Mouse (Mus musculus) heart, postnatal 36 days (tissue): ENCODE data around the gene Spata13. TPM values are rescaled to one million over a fixed set of nuclear protein-coding genes. Genes with fewer than 3 reads are reported as not detected.
A peak's percentile ranks its signal among the peaks of the same experiment; 100 is the strongest.

Source experiments
- DNase-seq, 2 experiments: peaks; one replicate each; pipeline ENCODE4 v3.0.0; 2021 to 2022
- intact Hi-C: fragments of 180-260 bp; cut with DNase I; formaldehyde crosslinking; loops from one replicate; pipeline ENCODE4 v1.15.1; 2025
- total RNA-seq, 2 experiments: library from RNA; stranded (reverse); gene quantifications; 2 replicates each; pipeline ENCODE4 v1.2.3; 2021

Spata13 gene
- total RNA-seq, 2 experiments from 2014 or later = 13.5 to 16.4 TPM

DNA sequence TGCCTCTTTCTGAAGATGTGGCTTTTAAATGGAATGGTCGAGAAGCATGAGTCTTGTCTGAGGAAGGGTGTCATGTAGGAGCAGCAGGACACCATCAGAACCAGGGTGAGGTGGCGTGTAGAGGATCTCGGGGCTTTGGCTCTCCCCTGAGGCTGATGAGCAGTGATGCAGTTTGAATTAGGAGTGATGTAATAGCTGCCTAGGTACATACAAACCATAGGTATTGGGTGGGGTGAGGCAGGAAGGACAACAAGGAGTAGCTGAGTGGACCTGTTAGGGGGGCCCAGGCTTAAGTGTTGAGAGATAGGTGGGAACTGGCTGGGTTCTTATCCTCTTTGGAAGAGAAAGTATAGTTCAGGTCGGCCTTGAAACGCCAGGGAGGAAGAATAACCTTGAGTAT lies 106.7 kb downstream of the Spata13 start:
- intact Hi-C loops = no loop called here
- DNase-seq = no peak

DNA sequence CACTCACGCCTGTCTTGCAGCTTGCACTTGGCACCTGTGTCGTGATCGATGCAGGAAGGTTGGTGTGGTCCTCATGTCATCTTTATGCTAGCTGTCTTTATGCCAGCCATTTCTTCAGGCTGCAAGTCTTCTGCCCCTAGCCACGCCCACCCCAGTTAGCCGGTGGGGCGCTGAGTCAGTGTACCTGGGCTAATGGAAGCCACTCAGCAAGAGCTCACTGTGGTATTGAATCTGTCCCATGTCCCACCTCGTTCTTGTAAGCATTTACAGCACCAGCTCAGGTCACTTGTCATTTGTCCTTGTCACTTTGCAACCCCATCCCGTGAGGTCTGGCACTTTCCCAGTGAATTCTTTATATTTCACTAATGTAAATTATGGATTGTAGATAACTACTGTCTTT lies 107.2 kb downstream of the Spata13 start:
- no peak for DNase-seq
- intact Hi-C loops = no loop called here

DNA sequence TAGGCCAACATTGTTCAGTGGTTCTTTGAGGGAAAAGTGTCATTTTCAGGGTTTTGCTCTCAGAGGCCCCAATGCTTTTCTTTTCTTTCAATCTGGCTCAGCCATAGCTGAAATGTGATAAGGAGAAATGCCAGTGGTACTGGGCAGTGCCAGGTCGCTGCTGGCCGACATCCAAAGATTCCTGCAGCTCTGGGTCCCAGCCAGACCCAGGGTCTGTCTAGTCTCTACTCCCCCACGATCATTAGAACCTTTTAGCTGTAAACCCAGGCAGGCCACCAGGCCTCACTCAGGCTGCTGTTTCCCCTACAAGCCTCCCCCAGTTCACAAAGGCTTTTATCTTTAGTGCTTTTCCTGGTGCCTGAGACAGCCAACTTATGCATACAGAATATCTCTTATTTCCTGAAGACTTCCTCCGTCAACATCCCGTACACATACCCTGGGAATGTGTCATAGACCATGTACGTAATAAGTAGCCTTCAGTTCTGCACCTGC lies 107.7 kb downstream of the Spata13 start:
- intact Hi-C loops = no loop called here

DNA sequence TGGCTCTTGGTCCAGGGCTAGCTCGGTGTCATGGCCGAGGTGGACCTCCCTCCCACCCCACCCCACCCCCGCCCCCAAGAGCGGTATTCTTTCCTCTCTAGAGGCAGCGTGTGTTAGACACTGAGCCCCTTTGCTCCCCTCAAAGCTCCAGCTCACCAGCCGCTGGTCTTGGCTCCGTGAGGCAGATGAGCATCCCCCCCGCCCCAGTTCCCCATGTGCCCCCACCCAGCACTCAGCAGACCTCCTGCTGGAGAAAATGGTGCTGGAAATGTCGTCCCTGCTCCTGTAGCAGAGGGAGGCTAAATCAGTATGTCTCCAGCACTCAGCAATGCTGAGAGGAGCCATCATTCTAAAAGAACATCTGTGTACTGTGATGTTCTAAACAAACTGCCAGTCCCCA lies 109.9 kb downstream of the Spata13 start:
- no peak for DNase-seq
- intact Hi-C loops = no loop called here

More for the DNA sequence above, 107.7 kb downstream of the Spata13 start:
- peak; percentile 67 to 69 for DNase-seq

DNA sequence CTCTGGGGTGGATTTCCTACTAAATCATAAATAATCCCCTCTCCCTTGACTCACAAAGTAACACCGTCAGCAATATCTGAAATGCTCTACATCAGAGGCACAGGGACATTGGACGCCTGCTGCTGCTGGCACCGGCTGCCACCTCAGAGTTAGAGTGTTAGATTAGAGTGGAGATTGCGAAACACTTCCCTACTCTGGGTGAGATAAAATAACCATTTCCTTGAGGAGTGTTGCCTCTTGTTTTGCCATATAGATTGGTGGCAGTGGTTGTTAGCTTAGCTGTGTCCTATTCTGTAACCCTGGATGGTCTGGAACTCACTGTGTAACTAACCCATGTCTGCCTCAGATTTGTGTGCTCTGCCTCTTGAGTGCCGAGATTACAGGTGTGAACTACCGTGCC lies 111.4 kb downstream of the Spata13 start:
- intact Hi-C loops = no loop called here
- DNase-seq = no peak

DNA sequence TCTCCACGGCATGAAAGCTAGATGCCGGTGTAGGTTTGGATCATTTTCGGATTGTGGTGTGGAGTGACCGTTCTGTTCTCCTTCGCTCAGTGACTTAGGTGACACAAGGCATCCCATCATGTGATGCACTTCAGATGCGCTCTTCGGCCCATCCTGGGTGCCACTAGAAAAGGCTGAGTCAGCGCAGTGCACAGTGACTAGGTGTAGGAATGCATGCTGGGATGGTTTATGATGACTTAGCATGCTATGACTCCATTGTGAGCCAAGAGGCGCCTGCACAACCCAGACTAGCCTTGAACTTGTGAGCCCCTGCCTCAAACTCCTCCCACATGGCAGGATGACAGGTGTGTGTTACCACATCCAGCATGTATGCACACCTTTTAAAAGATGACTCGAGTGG lies 112.3 kb downstream of the Spata13 start:
- intact Hi-C loops = no loop called here
- DNase-seq = no peak

DNA sequence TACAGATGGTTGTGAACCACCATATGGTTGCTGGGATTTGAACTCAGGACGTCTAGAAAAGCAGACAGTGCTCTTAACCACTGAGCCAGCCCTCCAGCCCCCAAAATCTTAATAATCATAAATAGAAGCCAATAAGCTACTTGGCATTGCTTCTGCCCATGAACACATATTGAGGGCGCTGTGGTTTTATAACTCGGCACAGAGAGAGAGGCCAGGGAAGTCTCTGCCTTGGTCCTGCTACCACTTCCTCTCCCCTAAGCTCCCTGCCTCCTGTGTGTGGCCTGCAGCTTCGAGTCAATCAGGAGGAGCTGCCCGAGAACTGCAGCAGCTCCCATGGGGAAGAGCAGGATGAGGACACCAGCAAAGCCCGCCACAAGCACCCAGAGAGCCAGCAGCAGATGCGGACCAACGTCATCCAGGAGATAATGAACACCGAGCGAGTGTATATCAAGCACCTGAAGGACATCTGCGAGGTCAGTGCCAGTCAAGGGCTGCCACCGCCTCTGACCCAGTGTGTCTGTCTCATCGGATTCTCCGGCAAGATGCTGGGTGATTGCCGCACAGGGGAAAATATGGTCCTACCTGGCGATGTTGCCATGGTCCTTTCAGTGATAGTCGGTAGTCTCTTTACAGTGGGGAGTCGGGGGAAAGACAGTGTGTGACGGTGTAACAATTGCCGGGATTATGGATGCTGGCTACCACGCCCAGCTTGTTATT lies 113.5 kb downstream of the Spata13 start:
- intact Hi-C loops = no loop called here
- DNase-seq = no peak

DNA sequence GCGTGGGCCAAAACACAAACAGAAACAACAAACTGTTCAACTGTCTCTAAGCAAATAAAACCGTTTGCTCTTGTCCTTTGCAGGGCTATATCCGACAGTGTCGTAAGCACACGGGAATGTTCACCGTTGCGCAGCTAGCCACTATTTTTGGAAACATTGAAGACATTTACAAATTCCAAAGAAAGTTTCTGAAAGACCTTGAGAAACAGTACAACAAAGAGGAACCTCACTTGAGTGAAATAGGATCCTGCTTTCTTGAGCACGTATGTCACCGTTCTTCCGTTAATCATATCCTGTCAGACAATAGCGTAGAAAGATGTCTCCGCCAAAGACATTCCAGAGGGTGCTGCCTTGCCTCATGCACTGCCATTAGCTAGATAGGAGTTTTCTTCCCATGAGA lies 116.1 kb downstream of the Spata13 start:
- no peak for DNase-seq
- intact Hi-C loops = no loop called here

DNA sequence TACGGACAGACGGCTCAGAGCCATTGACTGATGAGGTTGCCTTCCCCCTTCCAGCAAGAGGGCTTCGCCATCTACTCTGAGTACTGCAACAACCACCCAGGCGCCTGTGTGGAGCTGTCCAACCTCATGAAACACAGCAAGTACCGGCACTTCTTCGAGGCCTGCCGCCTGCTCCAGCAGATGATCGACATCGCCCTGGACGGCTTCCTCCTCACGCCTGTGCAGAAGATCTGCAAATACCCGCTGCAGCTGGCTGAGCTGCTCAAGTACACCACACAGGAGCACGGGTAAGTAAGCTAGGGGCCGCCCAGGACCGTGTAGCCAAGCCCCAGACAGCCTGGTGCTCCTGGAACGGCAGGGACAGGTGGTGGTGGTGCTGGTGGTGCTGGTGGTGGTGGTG lies 117.8 kb downstream of the Spata13 start:
- intact Hi-C loops = no loop called here
- no peak for DNase-seq

DNA sequence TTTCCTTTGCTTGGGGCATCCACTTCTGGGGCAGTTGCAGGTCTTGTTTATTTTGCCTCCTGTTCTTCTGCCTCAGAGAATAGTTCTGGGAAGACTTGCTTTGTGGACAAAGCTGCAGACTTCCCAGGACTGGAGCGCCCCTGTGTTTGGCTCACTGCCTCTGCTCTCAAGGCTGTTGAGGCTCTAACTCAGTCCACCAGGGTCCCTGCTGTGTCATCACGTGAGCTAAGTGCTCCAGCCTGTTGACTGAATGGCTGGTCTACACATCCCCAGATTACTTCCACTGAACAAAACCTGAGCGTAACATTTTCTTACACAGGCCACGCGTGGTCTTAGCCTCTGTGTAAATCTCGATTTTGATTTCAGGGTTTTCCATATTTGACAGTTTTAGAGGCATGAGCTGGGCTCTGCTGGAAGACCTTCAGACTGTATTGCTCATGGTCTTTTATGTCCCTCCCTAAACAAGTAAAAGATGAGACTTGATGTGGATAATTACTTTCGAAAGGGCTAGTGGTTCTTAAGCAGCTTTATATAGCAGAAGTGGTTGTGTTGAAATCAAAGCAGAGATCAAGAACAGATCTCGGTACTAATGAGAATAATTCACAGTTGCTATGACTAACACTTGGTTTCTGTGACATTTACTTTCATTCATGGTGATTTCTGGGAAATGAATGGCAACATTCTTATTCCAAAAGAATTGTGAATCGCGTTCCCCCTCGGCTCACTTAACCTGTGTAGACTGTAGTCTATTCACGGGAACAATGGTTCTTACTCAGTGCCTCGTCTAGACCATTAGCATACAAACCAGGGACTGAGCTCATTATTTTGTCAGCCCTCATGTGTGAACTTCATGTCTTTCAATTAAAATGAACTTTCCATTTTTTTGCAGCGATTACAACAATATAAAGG lies 119.3 kb downstream of the Spata13 start:
- intact Hi-C loops = no loop called here
- DNase-seq = no peak

DNA sequence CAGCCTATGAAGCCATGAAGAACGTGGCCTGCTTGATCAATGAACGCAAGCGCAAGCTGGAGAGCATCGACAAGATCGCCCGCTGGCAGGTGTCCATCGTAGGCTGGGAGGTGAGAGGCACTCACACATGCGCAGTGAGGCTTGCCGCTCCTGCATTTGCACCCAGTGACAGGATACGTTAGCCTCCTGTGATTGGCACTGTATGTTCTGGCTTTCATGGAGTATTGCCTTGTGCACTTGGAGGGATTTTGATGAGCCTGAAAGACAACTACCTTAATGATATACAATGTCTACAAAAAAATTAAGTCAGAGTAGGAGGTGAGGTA lies 120.0 kb downstream of the Spata13 start:
- DNase-seq = no peak
- intact Hi-C loops = no loop called here

DNA sequence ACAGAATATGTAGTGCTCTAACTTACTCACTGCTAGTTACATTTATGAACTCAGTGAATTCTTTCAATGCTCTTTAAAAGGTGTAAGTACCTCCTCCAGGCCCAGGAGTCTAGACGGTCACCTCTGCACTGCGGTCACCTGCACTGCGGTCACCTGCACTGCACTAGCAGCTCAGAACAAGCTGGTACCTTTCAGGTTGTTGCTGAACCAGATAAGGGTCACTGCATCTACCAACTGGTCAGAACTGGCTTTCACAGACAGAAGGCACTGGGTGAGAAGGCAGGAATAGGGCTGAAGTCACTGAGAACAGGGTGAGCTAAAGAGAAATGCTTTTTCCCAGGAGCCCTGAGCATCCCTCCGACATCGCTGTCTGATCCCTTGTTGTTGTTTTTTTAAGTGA lies 120.9 kb downstream of the Spata13 start:
- DNase-seq = no peak
- intact Hi-C loops = no loop called here

DNA sequence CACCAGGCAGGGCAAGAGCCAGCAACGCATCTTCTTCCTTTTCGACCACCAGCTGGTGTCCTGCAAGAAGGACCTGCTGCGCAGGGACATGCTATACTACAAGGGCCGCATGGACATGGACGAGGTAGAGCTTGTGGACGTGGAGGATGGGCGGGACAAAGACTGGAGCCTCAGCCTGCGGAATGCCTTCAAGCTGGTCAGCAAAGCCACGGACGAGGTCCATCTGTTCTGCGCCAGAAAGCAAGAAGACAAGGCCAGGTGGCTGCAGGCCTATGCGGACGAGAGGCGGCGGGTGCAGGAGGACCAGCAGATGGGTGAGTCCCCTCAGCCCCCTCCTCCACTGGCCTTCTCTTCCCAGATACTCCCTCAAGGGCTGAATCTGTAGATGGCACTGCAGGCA lies 122.5 kb downstream of the Spata13 start:
- no peak for DNase-seq
- intact Hi-C loops = no loop called here

DNA sequence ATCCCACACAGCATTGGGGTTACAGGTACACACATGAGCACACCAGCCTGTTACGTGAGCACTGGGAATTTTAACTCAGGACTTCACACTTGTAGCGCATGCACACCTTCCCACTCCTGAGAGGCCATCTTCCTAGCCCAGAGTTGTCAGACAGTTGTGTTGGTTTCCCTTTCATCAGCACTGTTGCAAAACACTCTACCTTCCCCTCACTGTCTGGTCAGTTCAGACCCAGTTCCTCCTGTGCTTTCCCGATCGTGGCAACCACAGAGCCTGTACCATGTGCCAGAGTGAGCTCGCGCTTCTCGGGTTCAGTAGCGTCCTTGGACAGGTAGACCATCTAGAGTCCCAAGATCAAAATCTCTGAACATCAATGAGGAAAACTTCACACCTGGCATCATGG lies 123.5 kb downstream of the Spata13 start:
- intact Hi-C loops = no loop called here
- no peak for DNase-seq

DNA sequence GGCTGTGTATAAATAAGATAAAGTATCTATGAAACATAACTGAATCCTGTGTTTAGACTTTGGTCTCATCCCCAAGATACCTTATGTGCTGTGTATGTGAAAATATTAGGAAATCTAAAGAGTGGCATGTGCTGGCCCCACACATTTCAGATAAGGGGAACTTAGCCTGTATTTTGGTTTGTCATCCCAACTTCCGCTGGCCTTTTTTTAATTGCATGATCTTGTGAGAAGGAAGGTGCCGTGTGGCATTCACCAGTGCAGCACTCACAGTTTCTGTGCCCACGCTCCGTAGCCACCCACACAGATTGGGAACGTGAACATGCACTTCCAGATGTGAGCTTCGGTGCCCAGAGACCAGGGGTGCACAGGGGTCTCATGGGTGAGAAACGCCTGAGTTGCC lies 123.9 kb downstream of the Spata13 start:
- intact Hi-C loops = no loop called here
- DNase-seq = no peak

DNA sequence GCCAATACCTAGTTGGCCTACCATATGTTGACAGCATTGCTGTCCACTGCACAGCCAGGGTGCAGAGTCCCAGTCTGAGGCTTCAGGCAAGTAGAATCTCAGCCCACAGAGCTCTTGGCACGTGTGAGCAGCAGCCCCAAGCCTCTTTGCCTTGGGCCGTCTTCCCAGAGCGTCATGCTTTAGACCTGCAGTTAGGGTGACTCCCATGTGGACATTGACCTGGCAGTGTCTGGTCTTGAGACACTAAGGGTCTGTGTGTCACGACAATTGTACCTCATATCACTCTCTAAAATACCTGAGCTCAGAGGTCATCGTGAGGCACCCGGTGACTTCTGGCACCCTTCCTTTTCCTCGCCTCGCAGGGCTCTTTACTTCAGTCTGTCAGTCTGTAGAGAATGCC lies 125.3 kb downstream of the Spata13 start:
- no peak for DNase-seq
- intact Hi-C loops = no loop called here

DNA sequence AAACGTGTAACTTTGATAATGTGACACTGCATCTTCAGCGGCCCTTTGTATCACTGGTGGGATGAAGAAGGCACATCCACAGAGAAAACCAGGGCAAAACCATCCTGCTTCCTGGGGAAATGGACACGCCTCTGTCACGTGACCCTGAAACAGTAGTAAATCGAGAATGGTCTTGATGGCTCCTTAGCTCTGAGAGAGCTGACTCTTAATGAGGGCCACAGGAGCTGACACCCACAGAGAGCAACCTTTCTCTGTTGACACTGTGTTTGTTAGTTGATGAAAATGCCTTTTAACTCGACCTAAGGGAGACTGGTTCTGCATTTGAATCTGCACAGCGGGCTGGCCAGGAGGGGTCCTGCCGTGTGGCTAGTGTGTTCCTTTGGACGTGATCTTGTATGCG lies 128.0 kb downstream of the Spata13 start:
- no peak for DNase-seq
- intact Hi-C loops = no loop called here

DNA sequence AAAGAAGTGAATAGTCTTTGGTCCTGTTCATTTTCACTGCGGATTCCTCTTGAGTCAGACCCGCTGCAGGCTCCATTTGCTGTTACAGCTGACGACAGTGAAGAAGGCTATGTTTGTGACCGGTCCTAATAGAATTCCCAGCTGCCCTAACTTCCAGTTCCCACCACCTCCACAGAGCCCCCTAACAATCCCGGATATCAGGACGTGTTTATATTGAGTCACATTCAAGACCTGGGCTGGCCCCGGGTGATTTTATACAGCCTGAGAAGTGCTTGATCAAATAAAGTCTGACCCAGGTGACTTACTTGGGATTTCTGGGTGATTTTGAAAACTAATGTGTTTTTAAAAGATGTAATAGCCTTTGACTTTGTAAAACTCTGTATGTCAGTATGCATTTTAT lies 129.0 kb downstream of the Spata13 start:
- DNase-seq = no peak
- intact Hi-C loops = no loop called here

DNA sequence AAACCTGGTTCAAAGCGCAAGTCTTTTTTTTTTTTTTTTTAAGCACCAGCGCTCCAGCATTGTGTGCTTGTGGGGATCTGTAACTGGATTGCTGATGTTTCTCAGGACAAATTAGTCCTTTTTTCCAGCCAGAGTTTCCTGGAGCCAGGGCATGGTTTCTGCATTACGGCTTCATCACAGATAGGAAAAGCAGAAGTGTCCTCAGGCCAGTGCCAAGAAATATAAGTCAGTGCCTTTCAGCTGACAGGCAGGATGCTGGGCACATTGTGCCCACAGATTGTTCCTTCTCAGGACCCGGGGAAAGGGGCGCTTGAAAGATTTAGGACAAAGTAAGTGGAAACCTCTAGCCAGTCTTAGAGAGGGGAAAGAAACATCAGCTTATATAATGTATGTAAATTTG lies 129.9 kb downstream of the Spata13 start:
- intact Hi-C loops = no loop called here
- DNase-seq = no peak

DNA sequence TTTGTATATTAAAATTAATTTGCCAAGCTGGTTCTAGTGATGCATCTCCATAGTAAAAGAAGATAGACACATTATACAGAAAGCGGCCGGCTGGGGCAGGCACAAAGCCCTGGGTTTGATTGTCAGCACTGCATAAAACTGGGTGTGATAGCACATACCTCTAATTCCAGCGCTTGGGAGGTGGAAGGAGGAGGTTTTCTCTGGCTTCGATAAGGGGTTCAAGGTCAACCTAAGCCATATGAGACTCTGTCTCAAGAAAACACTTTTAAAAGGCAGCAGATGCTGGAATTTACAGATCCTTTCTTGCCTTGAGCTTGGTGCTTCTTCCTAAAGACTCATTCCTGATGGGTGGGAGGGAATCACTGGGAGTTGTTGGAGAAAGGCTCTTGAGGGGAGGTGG lies 130.7 kb downstream of the Spata13 start:
- no peak for DNase-seq

DNA sequence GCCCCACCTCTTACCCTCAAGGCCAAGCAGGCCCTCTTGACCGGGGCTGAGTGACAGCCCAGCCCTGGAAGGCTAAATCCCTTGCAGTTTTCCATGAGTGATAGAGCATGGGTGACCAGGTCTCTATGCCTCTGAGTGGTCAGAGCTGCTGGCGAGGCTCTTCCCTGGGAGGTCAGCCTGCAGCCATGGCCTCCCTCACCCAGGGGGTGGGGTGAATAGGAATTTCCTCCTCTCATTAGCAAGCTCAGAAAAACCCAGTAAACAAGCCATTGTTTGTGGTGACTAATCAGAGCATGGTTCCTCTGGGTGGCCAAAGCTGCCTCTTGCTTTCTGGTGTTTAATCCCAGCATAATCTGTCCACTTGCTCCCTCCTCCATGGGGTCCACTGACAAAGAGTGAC lies 131.2 kb downstream of the Spata13 start:
- DNase-seq = peak in 1 of 2 experiments; percentile 39
- intact Hi-C loops = no loop called here

More for the DNA sequence above, 130.7 kb downstream of the Spata13 start:
- intact Hi-C loops = no loop called here

DNA sequence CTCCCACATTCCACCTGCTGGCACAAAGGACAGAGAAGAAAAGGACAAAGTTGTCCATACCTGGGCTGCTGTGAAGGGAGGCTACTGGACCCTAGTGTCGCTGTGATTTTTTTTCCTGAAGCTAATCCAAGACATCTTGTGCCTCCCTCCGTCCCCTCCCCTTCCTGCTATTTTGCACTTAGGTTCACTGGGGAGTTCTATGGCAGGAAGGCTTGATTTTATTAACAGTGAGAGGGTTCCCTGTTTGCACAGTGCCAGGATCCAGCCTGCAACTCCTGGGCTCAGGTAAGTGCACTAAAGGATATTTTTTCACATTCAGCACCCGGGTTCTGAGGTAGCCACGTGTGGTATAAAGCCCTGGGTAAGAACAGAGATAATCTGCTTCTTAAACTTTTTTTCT lies 134.1 kb downstream of the Spata13 start, which contains the start of gene C1qtnf9:
Gene C1qtnf9, plus strand, starts transcription at position 251 of the 400 bp plus-strand sequence.
- DNase-seq = peak in 1 of 2 experiments; percentile 30
- intact Hi-C loops = no loop called here
